Mouse (Mus musculus): ENCODE data around the gene Rap1gds1.

Gene Rap1gds1

GRCm38 (mm10) chr3:138945516-138945915, 129.5 kb downstream of the Rap1gds1 start:
- no peak for DNase-seq (ENCODE audit: low spot score in 2 of 2)

GRCm38 (mm10) chr3:138941604-138942003, 133.4 kb downstream of the Rap1gds1 start:
- DNase-seq (ENCODE audit: low spot score in 2 of 2) = no peak

GRCm38 (mm10) chr3:138937241-138937640, 137.8 kb downstream of the Rap1gds1 start:
- DNase-seq (ENCODE audit: low spot score in 2 of 2) = no peak

- DNase-seq (ENCODE audit: low spot score in 2 of 2) = no peak
Measured at GRCm38 (mm10) chr3:138936780-138937179, 138.2 kb downstream of the Rap1gds1 start.

GRCm38 (mm10) chr3:138927437-138927836, 147.6 kb downstream of the Rap1gds1 start:
- DNase-seq (ENCODE audit: low spot score in 2 of 2) = no peak

- no peak for DNase-seq (ENCODE audit: low spot score in 2 of 2)
Measured at GRCm38 (mm10) chr3:138926161-138926560, 148.8 kb downstream of the Rap1gds1 start.

- DNase-seq (ENCODE audit: low spot score in 2 of 2) = no peak
Measured at GRCm38 (mm10) chr3:138918241-138918640, 156.8 kb downstream of the Rap1gds1 start.

- DNase-seq (ENCODE audit: low spot score in 2 of 2) = no peak
Measured at GRCm38 (mm10) chr3:138917016-138917415, 158.0 kb downstream of the Rap1gds1 start.

GRCm38 (mm10) chr3:138916591-138916990, 158.4 kb downstream of the Rap1gds1 start:
- DNase-seq (ENCODE audit: low spot score in 2 of 2) = no peak

- DNase-seq (ENCODE audit: low spot score in 2 of 2) = no peak
Measured at GRCm38 (mm10) chr3:138914626-138915288, 160.2 kb downstream of the Rap1gds1 start.

GRCm38 (mm10) chr3:138912504-138912903, 162.5 kb downstream of the Rap1gds1 start:
- no peak for DNase-seq (ENCODE audit: low spot score in 2 of 2)

- no peak for DNase-seq (ENCODE audit: low spot score in 2 of 2)
Measured at GRCm38 (mm10) chr3:138909313-138909712, 165.7 kb downstream of the Rap1gds1 start.

- DNase-seq (ENCODE audit: low spot score in 2 of 2) = peak in 1 of 2 experiments; percentile 45
Measured at GRCm38 (mm10) chr3:138906112-138906880, 168.7 kb downstream of the Rap1gds1 start.

- DNase-seq (ENCODE audit: low spot score in 2 of 2) = no peak
Measured at GRCm38 (mm10) chr3:138905678-138906077, 169.3 kb downstream of the Rap1gds1 start.

GRCm38 (mm10) chr3:138900571-138901141, 174.3 kb downstream of the Rap1gds1 start:
- peak; percentile 58 to 69 for DNase-seq (ENCODE audit: low spot score in 2 of 2)

- no peak for DNase-seq (ENCODE audit: low spot score in 2 of 2)
Measured at GRCm38 (mm10) chr3:138898055-138898454, 176.9 kb downstream of the Rap1gds1 start.

GRCm38 (mm10) chr3:138897500-138897899, 177.5 kb downstream of the Rap1gds1 start:
- no peak for DNase-seq (ENCODE audit: low spot score in 2 of 2)

- no peak for DNase-seq (ENCODE audit: low spot score in 2 of 2)
Measured at GRCm38 (mm10) chr3:138893520-138893919, 181.5 kb downstream of the Rap1gds1 start.

GRCm38 (mm10) chr3:138889769-138890295, 185.2 kb downstream of the Rap1gds1 start:
- no peak for DNase-seq (ENCODE audit: low spot score in 2 of 2)

- no peak for DNase-seq (ENCODE audit: low spot score in 2 of 2)
Measured at GRCm38 (mm10) chr3:138889214-138889613, 185.8 kb downstream of the Rap1gds1 start.

- no peak for DNase-seq (ENCODE audit: low spot score in 2 of 2)
Measured at GRCm38 (mm10) chr3:138886121-138886520, 188.9 kb downstream of the Rap1gds1 start.

- no peak for DNase-seq (ENCODE audit: low spot score in 2 of 2)
Measured at GRCm38 (mm10) chr3:138881725-138882347, 193.2 kb downstream of the Rap1gds1 start.
